Mouse (Mus musculus) embryonic facial prominence, embryonic 13.5 days (tissue): ENCODE data around the gene Eed. TPM values are rescaled to one million over a fixed set of nuclear protein-coding genes. Genes with fewer than 3 reads are reported as not detected.
A peak's percentile ranks its signal among the peaks of the same experiment; 100 is the strongest.

Experiments used
- ATAC-seq: fragments of 200-750 bp; cut with Nextera tagmentation; 2 replicates; pipeline ENCODE4 v1.8.0; 2017; ENCODE audit warnings: low read depth; ENCODE audit not compliant: insufficient number of reproducible peaks, insufficient read depth, low FRiP score, low TSS enrichment
- H3K27ac ChIP-seq: fragments of 300-500 bp; sonication (generic); 2 replicates; pipeline ENCODE4 v1.5.1; 2015; ENCODE audit warnings: moderate library complexity, mild to moderate bottlenecking, inconsistent platforms
- H3K27me3 ChIP-seq: fragments of 300-500 bp; sonication (generic); 2 replicates; pipeline ENCODE4 v1.6.1; 2015; ENCODE audit warnings: mild to moderate bottlenecking, inconsistent platforms
- H3K36me3 ChIP-seq: fragments of 300-500 bp; sonication (generic); 2 replicates; pipeline ENCODE4 v1.6.1; 2015; ENCODE audit warnings: mild to moderate bottlenecking, inconsistent platforms
- H3K4me1 ChIP-seq: fragments of 300-500 bp; sonication (generic); 2 replicates; pipeline ENCODE4 v1.6.1; 2015; ENCODE audit warnings: inconsistent platforms
- H3K4me2 ChIP-seq: fragments of 300-500 bp; sonication (generic); 2 replicates; pipeline ENCODE4 v1.6.1; 2015; ENCODE audit warnings: moderate library complexity, mild to moderate bottlenecking, inconsistent platforms
- H3K4me3 ChIP-seq: fragments of 300-500 bp; sonication (generic); 2 replicates; pipeline ENCODE4 v1.5.1; 2015; ENCODE audit warnings: mild to moderate bottlenecking, inconsistent platforms
- H3K9ac ChIP-seq: fragments of 300-500 bp; sonication (generic); 2 replicates; pipeline ENCODE4 v1.6.1; 2015; ENCODE audit warnings: mild to moderate bottlenecking, inconsistent platforms
- H3K9me3 ChIP-seq: fragments of 300-500 bp; sonication (generic); 2 replicates; pipeline ENCODE4 v1.6.1; 2016; ENCODE audit warnings: inconsistent platforms
- WGBS: fragments of 180-500 bp; shearing (Covaris S2); methylation state at CpG from one replicate; pipeline ENCODE4 v1.1.7; 2015; ENCODE audit warnings: mixed read lengths; 5-methylcytosine and 5-hydroxymethylcytosine counted together
- polyA plus RNA-seq: library from polyadenylated mRNA; unstranded; fragments of >200 nt; fragmentation: Nextera tagmentation; extraction: Ambion mirVana; gene quantifications from 2 replicates; pipeline ENCODE4 v1.2.1, GENCODE M21; 2015

The Eed gene
- polyA plus RNA-seq, 1 experiment from 2014 or later: 78.6 TPM

DNA sequence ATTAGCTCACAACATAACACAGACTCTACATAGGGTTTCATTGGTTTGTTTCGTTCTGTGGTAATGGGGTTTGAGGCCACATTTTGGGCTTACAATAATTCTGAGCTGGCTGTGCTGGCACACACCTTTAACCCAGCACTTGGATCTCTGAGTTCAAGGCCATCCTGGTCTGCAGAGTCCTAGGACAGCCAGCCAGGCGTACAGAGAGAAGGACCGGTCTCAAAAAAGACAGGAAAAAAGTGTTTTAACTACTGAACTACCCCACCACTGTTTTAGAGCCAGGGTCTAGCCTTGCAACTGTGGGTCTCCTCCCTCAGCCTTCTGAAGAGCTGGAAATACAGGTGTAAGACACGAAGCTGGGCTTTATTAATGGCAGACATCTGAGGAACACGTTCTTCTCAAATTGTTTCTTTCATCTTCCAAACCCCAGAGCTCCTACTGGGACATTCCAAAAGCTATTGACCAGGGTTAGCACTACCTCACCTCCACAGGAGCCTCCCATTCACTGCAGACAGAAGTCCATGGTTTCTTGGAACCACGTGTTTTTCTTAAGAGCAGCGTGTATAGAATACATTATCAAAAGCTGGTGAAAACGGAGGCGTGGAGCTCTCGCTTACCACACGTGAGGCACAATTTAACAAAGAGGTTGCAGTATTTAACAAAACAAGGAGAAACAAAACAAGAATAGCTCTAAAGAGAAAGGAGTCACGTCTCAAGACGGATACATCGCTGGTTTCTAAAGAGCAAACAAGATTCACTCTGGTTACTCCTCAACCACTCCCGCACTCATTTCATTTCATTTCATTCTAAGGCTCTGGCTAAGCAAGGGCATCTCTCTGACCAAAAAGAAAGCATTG, 41.1 kb downstream of the Eed start:
- Histone ChIP-seq H3K4me2 (peak overlapping the region; percentile 66), H3K9ac (peak overlapping the region; percentile 82), H3K27me3 (no peaks in the 10 kb centered on the region), H3K9me3 (no peaks in the 10 kb centered on the region), H3K4me3 (peak overlapping the region; percentile 87), H3K4me1 (peaks cover 8% of the 10 kb centered on the region), H3K27ac (no peak overlapping the region), H3K36me3 (no peaks in the 10 kb centered on the region)
- WGBS: 52% methylated on average over 15 of the region's 15 CpGs
- ATAC-seq: no peak

GRCm38 (mm10) chr7:89923441-89924180, 57.2 kb downstream of the Eed start:
- Histone ChIP-seq H3K9ac (no peak overlapping the region), H3K4me1 (no peaks in the 10 kb centered on the region), H3K36me3 (peaks cover 36% of the 10 kb centered on the region), H3K4me2 (no peak overlapping the region), H3K9me3 (no peaks in the 10 kb centered on the region), H3K4me3 (no peak overlapping the region), H3K27ac (no peak overlapping the region), H3K27me3 (no peaks in the 10 kb centered on the region)
- ATAC-seq: no peak
- WGBS: 97% methylated on average over 15 of the region's 15 CpGs

DNA sequence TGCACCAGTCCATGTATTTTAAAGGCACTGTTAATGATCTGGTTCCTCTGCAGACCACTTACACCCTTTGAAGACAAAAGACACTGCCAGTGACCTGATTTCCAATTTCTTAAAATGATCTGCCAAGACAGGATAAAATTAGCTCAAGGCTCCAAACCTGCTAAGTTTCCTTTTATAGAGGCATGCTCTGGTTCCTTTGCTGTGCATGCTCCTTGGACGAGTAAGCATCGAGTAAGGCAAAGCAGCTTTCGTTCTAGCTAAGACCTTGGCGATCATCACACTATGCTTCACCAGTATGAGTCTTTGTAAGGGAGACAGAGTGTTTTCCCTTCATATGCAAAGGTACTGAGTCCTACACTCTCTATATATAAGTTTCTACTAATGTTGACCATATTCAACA, 63.0 kb downstream of the Eed start:
- H3K4me2 ChIP-seq: no peak overlapping the region
- H3K9me3 ChIP-seq: no peaks in the 10 kb centered on the region
- no peaks in the 10 kb centered on the region for H3K4me1 ChIP-seq
- H3K27me3 ChIP-seq: no peaks in the 10 kb centered on the region
- H3K36me3 ChIP-seq: peaks cover 20% of the 10 kb centered on the region
- WGBS: 91% methylated on average over 4 of the region's 4 CpGs
- H3K4me3 ChIP-seq: no peak overlapping the region
- H3K9ac ChIP-seq: no peak overlapping the region
- H3K27ac ChIP-seq: no peak overlapping the region
- ATAC-seq: no peak

GRCm38 (mm10) chr7:89916711-89917110, 64.1 kb downstream of the Eed start:
- H3K4me1 ChIP-seq: no peaks in the 10 kb centered on the region
- no peaks in the 10 kb centered on the region for H3K9me3 ChIP-seq
- H3K4me2 ChIP-seq: no peak overlapping the region
- H3K4me3 ChIP-seq: no peak overlapping the region
- WGBS: 70% methylated on average over 5 of the region's 5 CpGs
- H3K27ac ChIP-seq: no peak overlapping the region
- peaks cover 20% of the 10 kb centered on the region for H3K36me3 ChIP-seq
- ATAC-seq: no peak
- no peak overlapping the region for H3K9ac ChIP-seq
- H3K27me3 ChIP-seq: no peaks in the 10 kb centered on the region

- H3K4me2 ChIP-seq: no peak overlapping the region
- H3K36me3 ChIP-seq: peaks cover 8% of the 10 kb centered on the region
- peaks cover 8% of the 10 kb centered on the region; the same call in 1 of the 2 replicates for H3K4me1 ChIP-seq
- no peak overlapping the region for H3K4me3 ChIP-seq
- 82% methylated on average over 3 of the region's 3 CpGs for WGBS
- no peak for ATAC-seq
- H3K27ac ChIP-seq: no peak overlapping the region
- H3K27me3 ChIP-seq: no peaks in the 10 kb centered on the region
- no peaks in the 10 kb centered on the region for H3K9me3 ChIP-seq
- no peak overlapping the region for H3K9ac ChIP-seq
Observed at GRCm38 (mm10) chr7:89913432-89914158, 67.2 kb downstream of the Eed start.

DNA sequence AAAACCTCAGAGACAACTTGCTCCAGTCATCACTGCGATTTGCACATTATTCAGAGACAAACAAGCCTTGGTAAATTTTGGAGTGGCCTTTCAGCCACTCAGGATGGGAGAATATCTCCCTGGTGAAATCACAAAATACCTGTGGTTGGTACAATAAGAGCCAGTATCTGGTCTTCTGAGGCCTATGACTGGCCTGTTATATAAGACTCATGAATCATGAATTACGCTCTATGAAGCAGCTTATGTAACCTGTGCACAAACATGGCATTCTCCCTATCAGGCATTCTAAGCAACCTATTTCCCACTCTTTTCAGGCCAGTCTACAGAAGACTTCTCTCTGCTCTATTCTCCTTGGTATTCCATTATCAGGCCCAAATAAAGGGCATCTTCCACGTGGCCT, 68.4 kb downstream of the Eed start:
- WGBS: 89% methylated on average over 3 of the region's 3 CpGs
- H3K27me3 ChIP-seq: no peaks in the 10 kb centered on the region
- no peak overlapping the region for H3K9ac ChIP-seq
- no peak overlapping the region for H3K4me3 ChIP-seq
- no peak overlapping the region for H3K4me2 ChIP-seq
- ATAC-seq: no peak
- H3K4me1 ChIP-seq: peaks cover 13% of the 10 kb centered on the region; the same call in 1 of the 2 replicates
- peaks cover 4% of the 10 kb centered on the region for H3K36me3 ChIP-seq
- no peaks in the 10 kb centered on the region for H3K9me3 ChIP-seq
- no peak overlapping the region for H3K27ac ChIP-seq

DNA sequence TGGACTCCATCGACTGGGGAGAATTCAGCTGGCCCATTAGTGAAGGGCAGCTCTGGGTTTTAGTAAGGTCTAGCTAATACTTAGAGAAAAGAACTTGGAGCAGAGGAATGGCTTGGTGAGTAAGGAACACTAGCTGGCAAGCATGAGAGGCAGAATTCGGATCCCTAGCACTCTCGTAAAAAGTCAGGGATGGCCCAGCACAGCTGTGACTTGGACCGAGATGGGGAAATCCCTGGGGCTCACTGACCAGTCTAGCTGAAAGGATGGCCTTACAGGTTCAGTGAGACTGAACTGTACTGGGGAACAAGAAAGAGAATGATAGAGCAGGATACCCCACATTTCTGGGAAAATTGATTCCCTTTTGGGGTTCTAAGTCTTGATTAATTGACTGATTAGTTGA, 71.1 kb downstream of the Eed start:
- ATAC-seq: no peak
- no peaks in the 10 kb centered on the region for H3K36me3 ChIP-seq
- H3K4me1 ChIP-seq: peaks cover 13% of the 10 kb centered on the region; the same call in 1 of the 2 replicates
- H3K9me3 ChIP-seq: no peaks in the 10 kb centered on the region
- H3K9ac ChIP-seq: no peak overlapping the region
- 76% methylated on average over 4 of the region's 4 CpGs for WGBS
- no peak overlapping the region for H3K4me3 ChIP-seq
- no peak overlapping the region; the same call in 1 of the 2 replicates for H3K4me2 ChIP-seq
- H3K27me3 ChIP-seq: no peaks in the 10 kb centered on the region
- no peak overlapping the region for H3K27ac ChIP-seq

DNA sequence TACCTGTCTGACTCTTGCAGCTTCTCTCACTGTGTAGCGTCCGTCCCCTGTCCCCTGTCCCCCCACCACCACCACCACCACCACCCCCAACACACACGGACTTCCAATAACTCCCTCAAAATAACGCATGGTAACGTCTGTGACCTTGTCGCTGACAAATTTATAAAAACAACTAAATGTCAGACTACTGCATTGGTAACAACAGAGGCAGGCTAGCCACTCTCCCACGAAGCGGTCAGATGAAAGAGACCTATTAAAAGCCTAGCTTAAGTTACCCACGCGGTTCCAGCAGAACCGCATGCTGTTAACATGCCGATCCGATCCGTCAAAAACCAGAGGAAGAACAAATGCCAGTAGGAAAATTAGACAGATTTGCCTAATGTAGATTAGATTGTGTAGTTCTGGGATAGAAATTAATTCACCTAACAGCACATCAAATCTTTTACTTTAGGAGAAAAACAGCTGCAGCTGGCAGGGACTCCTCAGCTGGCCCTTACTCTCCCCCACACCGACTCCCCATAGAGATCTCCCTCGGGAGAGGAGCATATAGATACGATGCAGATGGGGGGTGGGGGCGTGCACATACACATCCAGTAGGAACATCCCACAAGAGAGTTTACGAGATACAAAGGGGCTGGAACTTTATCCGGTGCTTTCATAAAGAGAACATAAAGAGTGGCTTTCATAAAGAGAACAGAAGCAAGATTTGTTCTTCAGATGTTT, 71.7 kb downstream of the Eed start:
- no peak for ATAC-seq

GRCm38 (mm10) chr7:89908421-89908820, 72.4 kb downstream of the Eed start:
- 24% methylated on average over 7 of the region's 7 CpGs for WGBS

More for the DNA sequence above, 71.7 kb downstream of the Eed start:
- Histone ChIP-seq H3K36me3 (no peaks in the 10 kb centered on the region), H3K9ac (no peak overlapping the region), H3K9me3 (no peaks in the 10 kb centered on the region), H3K27ac (no peak overlapping the region), H3K27me3 (no peaks in the 10 kb centered on the region), H3K4me1 (peaks cover 13% of the 10 kb centered on the region; the same call in 1 of the 2 replicates), H3K4me3 (no peak overlapping the region), H3K4me2 (peak overlapping the region; percentile 41)
- 49% methylated on average over 20 of the region's 20 CpGs for WGBS

DNA sequence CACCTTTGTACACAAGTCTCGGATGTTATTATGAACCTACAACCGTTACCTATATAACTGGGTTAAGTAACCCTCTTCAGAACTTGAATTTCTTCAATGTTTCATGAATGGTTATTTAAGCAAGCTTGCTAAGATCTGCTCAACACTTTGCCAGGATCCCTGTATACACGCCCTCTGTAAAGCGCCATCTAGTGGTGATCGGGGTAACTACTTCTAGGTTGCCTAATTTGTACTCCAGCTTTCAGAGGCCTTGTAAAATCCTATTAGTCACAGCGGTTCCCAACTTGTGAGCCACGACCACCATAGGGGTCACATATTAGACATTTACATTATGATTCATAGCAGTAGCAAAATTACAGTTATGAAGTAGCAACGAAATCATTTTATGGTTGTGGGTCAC, 72.8 kb downstream of the Eed start:
- Histone ChIP-seq H3K4me3 (no peak overlapping the region; the same call in 1 of the 2 replicates), H3K27ac (no peak overlapping the region), H3K9me3 (no peaks in the 10 kb centered on the region), H3K27me3 (no peaks in the 10 kb centered on the region), H3K36me3 (no peaks in the 10 kb centered on the region), H3K4me2 (peak overlapping the region; percentile 41), H3K4me1 (peaks cover 21% of the 10 kb centered on the region), H3K9ac (no peak overlapping the region)
- no peak for ATAC-seq
- WGBS: 20% methylated on average over 8 of the region's 8 CpGs

More at GRCm38 (mm10) chr7:89908421-89908820, 72.4 kb downstream of the Eed start:
- no peak overlapping the region for H3K9ac ChIP-seq
- H3K4me3 ChIP-seq: no peak overlapping the region; the same call in 1 of the 2 replicates
- H3K9me3 ChIP-seq: no peaks in the 10 kb centered on the region
- ATAC-seq: no peak
- H3K4me1 ChIP-seq: peaks cover 19% of the 10 kb centered on the region
- H3K4me2 ChIP-seq: peak overlapping the region; percentile 41
- H3K27me3 ChIP-seq: no peaks in the 10 kb centered on the region
- no peaks in the 10 kb centered on the region for H3K36me3 ChIP-seq
- H3K27ac ChIP-seq: no peak overlapping the region
